Mouse (Mus musculus): Measurements from ENCODE around the gene Ubash3a. TPM values are rescaled to one million over a fixed set of nuclear protein-coding genes. Genes with fewer than 3 reads are reported as not detected.

Ubash3a gene
- total and polyA plus RNA-seq, 3 experiments: 27.6 to 57.4 (median 30.2) TPM

- TF ChIP-seq HCFC1 (IDR thresholded peaks at IDR 0.05; ENCODE audit: low read depth, low read length) (0 out of 2 replicates have a peak, but pooled peaks have one; percentile 41), MYC (IDR thresholded peaks at IDR 0.05; ENCODE audit: low read depth, low read length) (peak; percentile 39; the same call in 1 of the 2 replicates), ZNF384 (IDR thresholded peaks at IDR 0.05; ENCODE audit: low read depth, low read length) (no peak)
Measured at GRCm38 (mm10) chr17:31210299-31210698, 2.6 kb downstream of the Ubash3a start (continued).

- peaks cover 10 to 32% of the 10 kb centered on the region in 2 experiments for H3K4me1 ChIP-seq (ENCODE audit: control insufficient read depth in 1 of 2, insufficient read depth in 2 of 2, low read length in 2 of 2)
- H3K9ac ChIP-seq (ENCODE audit: control insufficient read depth, low read depth, low read length, poor library complexity, severe bottlenecking): no peak overlapping the region
- H3K27me3 ChIP-seq (ENCODE audit: control insufficient read depth in 1 of 2, insufficient read depth in 2 of 2, low read length in 2 of 2): no peaks in the 10 kb centered on the region
- H3K27ac ChIP-seq (ENCODE audit: control insufficient read depth, low read depth, low read length): no peak overlapping the region
- TF ChIP-seq ELF1 (IDR thresholded peaks at IDR 0.05; ENCODE audit: low read depth, low read length) (no peak), BHLHE40 (IDR thresholded peaks at IDR 0.05; ENCODE audit: borderline replicate concordance, low read depth, low read length) (no peak), SIN3A (IDR thresholded peaks at IDR 0.05; ENCODE audit: low read length) (no peak)
- no peak for DNase-seq (ENCODE audit: low read depth, low spot score)
- peaks cover 0 to 14% of the 10 kb centered on the region in 2 experiments; a peak in 3 of 4 replicates for H3K36me3 ChIP-seq (ENCODE audit: control insufficient read depth in 1 of 2, insufficient read depth in 2 of 2, low read length in 2 of 2)
- H3K9me3 ChIP-seq (replicated peaks; ENCODE audit: insufficient read depth, low read length): no peaks in the 10 kb centered on the region
- peaks cover 9% of the 10 kb centered on the region for H3K79me2 ChIP-seq (ENCODE audit: control insufficient read depth, insufficient read depth, low read length, poor library complexity)
- no peak overlapping the region for H3K4me3 ChIP-seq (ENCODE audit: control insufficient read depth in 1 of 2, insufficient read depth in 1 of 2, low read depth in 2 of 2, low read length in 2 of 2)
Measured at GRCm38 (mm10) chr17:31211881-31212280, 4.2 kb downstream of the Ubash3a start.

- Histone ChIP-seq H3K36me3 (ENCODE audit: control insufficient read depth in 1 of 2, insufficient read depth in 2 of 2, low read length in 2 of 2) (peaks cover 8 to 12% of the 10 kb centered on the region in 2 experiments), H3K4me1 (ENCODE audit: control insufficient read depth in 1 of 2, insufficient read depth in 2 of 2, low read length in 2 of 2) (peaks cover 7 to 13% of the 10 kb centered on the region in 2 experiments)
- no peak for DNase-seq (ENCODE audit: low read depth, low spot score)
Measured at GRCm38 (mm10) chr17:31216068-31216955, 8.6 kb downstream of the Ubash3a start.

GRCm38 (mm10) chr17:31222810-31223310 lies 15.2 kb downstream of the Ubash3a start:
- H3K36me3 ChIP-seq (ENCODE audit: control insufficient read depth in 1 of 2, insufficient read depth in 2 of 2, low read length in 2 of 2): peaks cover 8 to 43% of the 10 kb centered on the region in 2 experiments
- peaks cover 18 to 41% of the 10 kb centered on the region in 2 experiments for H3K4me1 ChIP-seq (ENCODE audit: control insufficient read depth in 1 of 2, insufficient read depth in 2 of 2, low read length in 2 of 2)
- TF ChIP-seq UBTF (IDR thresholded peaks at IDR 0.05; ENCODE audit: borderline replicate concordance, insufficient read depth, low read depth, low read length) (no peak), GATA1 (IDR thresholded peaks at IDR 0.05; ENCODE audit: low read depth, low read length) (no peak), TAL1 (IDR thresholded peaks at IDR 0.05; ENCODE audit: low read length) (no peak)
- H3K9ac ChIP-seq (ENCODE audit: control insufficient read depth, low read depth, low read length, poor library complexity, severe bottlenecking): peak overlapping the region; percentile 51
- H3K27ac ChIP-seq (ENCODE audit: control insufficient read depth, low read depth, low read length): peak overlapping the region; percentile 92
- no peaks in the 10 kb centered on the region for H3K27me3 ChIP-seq (ENCODE audit: control insufficient read depth in 1 of 2, insufficient read depth in 2 of 2, low read length in 2 of 2)
- no peak overlapping the region for H3K4me3 ChIP-seq (ENCODE audit: control insufficient read depth in 1 of 2, insufficient read depth in 1 of 2, low read depth in 2 of 2, low read length in 2 of 2)
- H3K9me3 ChIP-seq (replicated peaks; ENCODE audit: insufficient read depth, low read length): no peaks in the 10 kb centered on the region
- no peaks in the 10 kb centered on the region for H3K79me2 ChIP-seq (ENCODE audit: control insufficient read depth, insufficient read depth, low read length, poor library complexity)
- peak; percentile 27 for DNase-seq (ENCODE audit: low read depth, low spot score)

More at GRCm38 (mm10) chr17:31216068-31216955, 8.6 kb downstream of the Ubash3a start:
- no peaks in the 10 kb centered on the region for H3K27me3 ChIP-seq (ENCODE audit: control insufficient read depth in 1 of 2, insufficient read depth in 2 of 2, low read length in 2 of 2)
- no peaks in the 10 kb centered on the region for H3K9me3 ChIP-seq (replicated peaks; ENCODE audit: insufficient read depth, low read length)
- no peaks in the 10 kb centered on the region for H3K79me2 ChIP-seq (ENCODE audit: control insufficient read depth, insufficient read depth, low read length, poor library complexity)
- H3K4me3 ChIP-seq (ENCODE audit: control insufficient read depth in 1 of 2, insufficient read depth in 1 of 2, low read depth in 2 of 2, low read length in 2 of 2): no peak overlapping the region
- H3K27ac ChIP-seq (ENCODE audit: control insufficient read depth, low read depth, low read length): no peak overlapping the region
- TF ChIP-seq ETS1 (IDR thresholded peaks at IDR 0.05; ENCODE audit: low read depth, low read length) (no peak), ZNF384 (IDR thresholded peaks at IDR 0.05; ENCODE audit: low read depth, low read length) (no peak), MAX (IDR thresholded peaks at IDR 0.05; ENCODE audit: low read length) (no peak), TBP (IDR thresholded peaks at IDR 0.05; ENCODE audit: low read depth, low read length) (no peak), TCF12 (IDR thresholded peaks at IDR 0.05; ENCODE audit: low read depth, low read length) (no peak), SIN3A (IDR thresholded peaks at IDR 0.05; ENCODE audit: low read length) (no peak), RCOR1 (IDR thresholded peaks at IDR 0.05; ENCODE audit: low read depth, low read length) (no peak)
- H3K9ac ChIP-seq (ENCODE audit: control insufficient read depth, low read depth, low read length, poor library complexity, severe bottlenecking): no peak overlapping the region
